ENCODE assay signal across 1 mouse cellular context in genomic region chr7:27552931-27553513, GRCm38 (mm10).
A peak's percentile ranks its signal among the peaks of the same experiment; 100 is the strongest.
TF ChIP-seq lines count a peak whose summit lies in the region.

TSS of gene Pld3 (minus strand) at chr7:27553218.
TSS of gene 2310022A10Rik (plus strand) at chr7:27553233.

TF ChIP-seq in CH12.LX, 34 proteins besides CTCF, POLR2A, EP300 and RAD21 (continued from another document):
- TF ChIP-seq CHD1 (IDR thresholded peaks at IDR 0.05; ENCODE audit: low read depth, low read length) (no peak), KAT2A (IDR thresholded peaks at IDR 0.05; ENCODE audit: insufficient replicate concordance, low read length) (peak; percentile 77; the same call in 1 of the 2 replicates), MYC (IDR thresholded peaks at IDR 0.05; ENCODE audit: low read depth, low read length) (no peak; the same call in 1 of the 2 replicates), PAX5 (IDR thresholded peaks at IDR 0.05; ENCODE audit: low read length) (no peak), CHD2 (IDR thresholded peaks at IDR 0.05; ENCODE audit: low read length) (0 out of 2 replicates have a peak, but pooled peaks have one; percentile 22), POLR2AphosphoS2 (IDR thresholded peaks at IDR 0.05; ENCODE audit: low read depth, low read length) (no peak), E2F4 (IDR thresholded peaks at IDR 0.05; ENCODE audit: insufficient replicate concordance, low read depth, low read length) (no peak), USF1 (IDR thresholded peaks at IDR 0.05; ENCODE audit: low read depth, low read length) (peak; percentile 87), JUN (IDR thresholded peaks at IDR 0.05; ENCODE audit: insufficient read depth, low read depth, low read length) (no peak), MAX (IDR thresholded peaks at IDR 0.05; ENCODE audit: low read length) (peak; percentile 57; the same call in 1 of the 2 replicates), TBP (conservative IDR thresholded peaks at IDR 0.05; ENCODE audit: low read depth, low read length) (peak; percentile 56; the same call in 1 of the 2 replicates), ELF1 (IDR thresholded peaks at IDR 0.05; ENCODE audit: low read depth, low read length) (peak; percentile 91), MAZ (IDR thresholded peaks at IDR 0.05; ENCODE audit: low read depth, low read length) (peak; percentile 88), GABPA (IDR thresholded peaks at IDR 0.05; ENCODE audit: insufficient replicate concordance, low read depth, low read length) (peak; percentile 33; the same call in 1 of the 2 replicates), NELFE (IDR thresholded peaks at IDR 0.05; ENCODE audit: low read depth, low read length) (peak; percentile 84), ETS1 (conservative IDR thresholded peaks at IDR 0.05; ENCODE audit: low read depth, low read length) (no peak; the same call in 1 of the 2 replicates)
